Mouse (Mus musculus) heart, adult 2 months (tissue): ENCODE results near the gene Itga8. TPM values are rescaled to one million over a fixed set of nuclear protein-coding genes. Genes with fewer than 3 reads are reported as not detected.

Experiments
- DNase-seq, 2 experiments: peaks; one replicate each; pipeline ENCODE4 v3.0.0; 2021
- H3K27ac ChIP-seq: fragments of 200-600 bp; 2 replicates; pipeline ENCODE4 v1.8.1; 2022
- H3K27me3 ChIP-seq: fragments of 200-500 bp; 2 replicates; pipeline ENCODE4 v1.6.1; 2012; ENCODE audit warnings: mild to moderate bottlenecking, low read length, inconsistent platforms, mixed read lengths; ENCODE audit not compliant: control insufficient read depth, insufficient read depth
- H3K36me3 ChIP-seq: fragments of 200-500 bp; 2 replicates; pipeline ENCODE4 v1.6.1; 2012; ENCODE audit warnings: low read length, inconsistent platforms; ENCODE audit not compliant: control insufficient read depth, insufficient read depth
- H3K4me1 ChIP-seq: fragments of 200-500 bp; 2 replicates; pipeline ENCODE4 v1.6.1; 2011; ENCODE audit warnings: low read length; ENCODE audit not compliant: control insufficient read depth, insufficient read depth
- H3K4me3 ChIP-seq: fragments of 200-600 bp; 2 replicates; pipeline ENCODE4 v1.8.1; 2022
- H3K79me2 ChIP-seq: fragments of 200-500 bp; replicated peaks from 2 replicates; pipeline ENCODE4 v1.6.1; 2012; ENCODE audit warnings: mild to moderate bottlenecking, inconsistent platforms, low read length, moderate library complexity, mixed read lengths; ENCODE audit not compliant: control insufficient read depth, insufficient read depth
- H3K9ac ChIP-seq: fragments of 200-500 bp; 2 replicates; pipeline ENCODE4 v1.6.1; 2012; ENCODE audit warnings: low read depth, mild to moderate bottlenecking, control low read depth, inconsistent platforms, low read length, mixed read lengths
- CTCF ChIP-seq: fragments of 200-600 bp; IDR thresholded peaks from 2 replicates; pipeline ENCODE4 v1.8.1; 2022; ENCODE audit warnings: antibody characterized with exemption, mild to moderate bottlenecking, moderate library complexity
- EP300 ChIP-seq: fragments of 200-500 bp; IDR thresholded peaks from 2 replicates; pipeline ENCODE4 v1.6.1; 2011; ENCODE audit warnings: low read depth, low read length, control low read depth; ENCODE audit not compliant: insufficient read depth
- POLR2A ChIP-seq: fragments of 200-500 bp; IDR thresholded peaks from 2 replicates; pipeline ENCODE4 v1.6.1; 2011; ENCODE audit warnings: mild to moderate bottlenecking, low read depth, low read length, control low read depth; ENCODE audit not compliant: insufficient read depth
- WGBS: fragments of 180-500 bp; shearing (Covaris S2); methylation state at CpG from one replicate; pipeline ENCODE4 v1.1.7; 2018; 5-methylcytosine and 5-hydroxymethylcytosine counted together
- intact Hi-C: fragments of 180-260 bp; cut with DNase I; formaldehyde crosslinking; loops from one replicate; pipeline ENCODE4 v1.15.1; 2025
- polyA plus RNA-seq: library from polyadenylated mRNA; depleted of rRNA; stranded (reverse); fragments of >200 nt; gene quantifications from 2 replicates; pipeline ENCODE4 v1.2.3, GENCODE M21; 2012; rRNA removed
- total RNA-seq, 2 experiments: library from RNA; stranded (reverse); gene quantifications; 2 replicates each; pipeline ENCODE4 v1.2.3; 2021

Itga8 gene
- total and polyA plus RNA-seq, 3 experiments, result 5.3 to 7.4 (median 6.3) TPM

GRCm38 (mm10) chr2:12085492-12085891 lies 216.2 kb downstream of the Itga8 start:
- intact Hi-C loops, result no loop called here
- Histone ChIP-seq H3K9ac (no peak overlapping the region), H3K79me2 (no peaks in the 10 kb centered on the region), H3K4me3 (no peak overlapping the region), H3K36me3 (no peaks in the 10 kb centered on the region), H3K27me3 (no peaks in the 10 kb centered on the region), H3K27ac (no peak overlapping the region), H3K4me1 (no peaks in the 10 kb centered on the region)
- no peak for DNase-seq
- 63% methylated on average over 2 of the region's 2 CpGs for WGBS
- TF ChIP-seq POLR2A (no peak), EP300 (no peak), CTCF (no peak)

- Histone ChIP-seq H3K79me2 (no peaks in the 10 kb centered on the region), H3K27ac (no peak overlapping the region), H3K27me3 (no peaks in the 10 kb centered on the region), H3K9ac (no peak overlapping the region), H3K4me3 (no peak overlapping the region), H3K4me1 (no peaks in the 10 kb centered on the region), H3K36me3 (no peaks in the 10 kb centered on the region)
- intact Hi-C loops, result no loop called here
- DNase-seq, result no peak
- WGBS, result 82% methylated on average over 4 of the region's 4 CpGs
- no peak for TF ChIP-seq POLR2A
Measured at GRCm38 (mm10) chr2:12084341-12084740, 217.4 kb downstream of the Itga8 start.

GRCm38 (mm10) chr2:12077266-12077891 lies 224.3 kb downstream of the Itga8 start:
- Histone ChIP-seq H3K36me3 (no peaks in the 10 kb centered on the region), H3K4me3 (no peak overlapping the region), H3K9ac (no peak overlapping the region), H3K4me1 (no peaks in the 10 kb centered on the region), H3K79me2 (no peaks in the 10 kb centered on the region), H3K27me3 (no peaks in the 10 kb centered on the region), H3K27ac (no peak overlapping the region)
- TF ChIP-seq EP300 (no peak), CTCF (no peak), POLR2A (no peak)
- intact Hi-C loops, result no loop called here
- no peak for DNase-seq
- 53% methylated on average over 2 of the region's 2 CpGs for WGBS

GRCm38 (mm10) chr2:12065669-12066399 lies 235.9 kb downstream of the Itga8 start:
- TF ChIP-seq POLR2A (no peak), EP300 (no peak), CTCF (no peak)
- H3K27me3 ChIP-seq, result no peaks in the 10 kb centered on the region
- WGBS, result 65% methylated on average over 6 of the region's 6 CpGs

GRCm38 (mm10) chr2:12060034-12060723 lies 241.5 kb downstream of the Itga8 start:
- TF ChIP-seq CTCF (no peak), EP300 (no peak), POLR2A (no peak)
- no peak overlapping the region for H3K27ac ChIP-seq
- WGBS, result 41% methylated on average over 5 of the region's 5 CpGs
- no peaks in the 10 kb centered on the region for H3K36me3 ChIP-seq
- H3K4me3 ChIP-seq, result no peak overlapping the region
- no peaks in the 10 kb centered on the region for H3K79me2 ChIP-seq
- H3K4me1 ChIP-seq, result no peaks in the 10 kb centered on the region; the same call in 1 of the 2 replicates
- H3K27me3 ChIP-seq, result no peaks in the 10 kb centered on the region
- intact Hi-C loops, result no loop called here
- H3K9ac ChIP-seq, result no peak overlapping the region
- DNase-seq, result peak in 1 of 2 experiments; percentile 17

More at GRCm38 (mm10) chr2:12065669-12066399, 235.9 kb downstream of the Itga8 start:
- no peak for DNase-seq
- intact Hi-C loops, result no loop called here
- Histone ChIP-seq H3K4me1 (no peaks in the 10 kb centered on the region), H3K4me3 (no peak overlapping the region), H3K79me2 (no peaks in the 10 kb centered on the region), H3K9ac (no peak overlapping the region), H3K27ac (no peak overlapping the region), H3K36me3 (no peaks in the 10 kb centered on the region)

Other genes starting within 250 kb of the Itga8 start
- gene Mindy3, start 117.5 kb upstream of the Itga8 start, total RNA-seq, result 10 to 100 TPM; 15.4 to 17.0 TPM
- gene Mindy3, start 117.5 kb upstream of the Itga8 start, polyA plus RNA-seq, result 12.3 and 16.4 TPM in 2 replicates